10 mouse cellular contexts compared by ENCODE assay signal in the genomic region with DNA sequence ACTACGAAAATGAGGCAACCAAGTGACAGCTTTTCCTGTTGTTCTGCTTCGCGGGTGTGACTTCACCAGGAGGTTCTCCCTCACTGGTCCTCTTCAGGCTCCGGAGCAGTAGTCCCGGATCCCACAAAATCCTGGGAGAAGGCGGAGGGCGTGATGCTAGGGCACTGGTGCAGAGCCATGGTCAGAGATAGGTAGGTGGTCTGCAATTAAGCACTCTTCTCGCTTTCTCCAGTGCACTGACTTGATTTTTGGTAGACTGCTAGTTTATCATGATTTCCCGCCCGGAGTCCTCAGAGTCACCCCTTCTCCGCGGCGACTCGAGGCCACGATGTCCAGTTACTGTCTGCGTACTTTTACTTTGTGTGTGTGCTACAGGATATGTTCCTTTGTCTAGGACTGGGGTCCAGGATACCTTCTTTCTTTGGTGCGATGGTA. TPM values are rescaled to one million over a fixed set of nuclear protein-coding genes. Genes with fewer than 3 reads are reported as not detected.
DNase-seq lines count a peak whose midpoint lies in the region; ATAC-seq lines count a peak whose summit lies in the region.
"Had no signal": no experiment of that assay in that cellular context is flagged by ENCODE, and none has a peak within 500 bp of the region (broad histone marks: within the 10 kb centered on the region; RNA-seq: fewer than 3 reads in every experiment).

No protein-coding gene starts in this region.

- 10% methylated on average over 17 of the region's 17 CpGs for WGBS in heart, embryonic 10.5 days
- WGBS in forebrain, embryonic 12.5 days = 18% methylated on average over 17 of the region's 17 CpGs
- WGBS in liver, embryonic 13.5 days (ENCODE audit: insufficient replicate concordance) = 8% methylated on average over 17 of the region's 17 CpGs

- no peak for DNase-seq in heart, embryonic 10.5 days (ENCODE audit: low spot score)
- no peak for DNase-seq in heart, postnatal 36 days
- DNase-seq in CD4-positive helper T cell, adult 2 months (ENCODE audit: low read depth, low spot score) = peak; percentile 17
- no peak for DNase-seq in liver, embryonic 13.5 days
- no peak for DNase-seq in adrenal gland, postnatal 10 days
- no peak for DNase-seq in left cerebral cortex, adult 18-20 months (ENCODE audit: low spot score in 2 of 2)
- no peak for DNase-seq in spleen, adult 18-20 months

- H3K9me3 ChIP-seq in heart, embryonic 10.5 days = no peaks in the 10 kb centered on the region
- no peaks in the 10 kb centered on the region for H3K9me3 ChIP-seq in forebrain, embryonic 12.5 days
- no peaks in the 10 kb centered on the region for H3K9me3 ChIP-seq in liver, embryonic 13.5 days (replicated peaks)

- H3K9ac ChIP-seq in forebrain, embryonic 12.5 days = no peak overlapping the region
- H3K9ac ChIP-seq in liver, embryonic 13.5 days = peak overlapping the region; percentile 26; the same call in 1 of the 2 replicates

- intact Hi-C loops in heart, postnatal 36 days (cut with DNase I) = loop anchor here (2.0 kb wide), 1 partner anchor 20 kb away; no protein-coding TSS in a partner anchor

- H3K4me2 ChIP-seq in forebrain, embryonic 12.5 days = peak overlapping the region; percentile 28
- H3K4me2 ChIP-seq in liver, embryonic 13.5 days = peak overlapping the region; percentile 60

- no peaks in the 10 kb centered on the region for H3K36me3 ChIP-seq in heart, embryonic 10.5 days
- H3K36me3 ChIP-seq in forebrain, embryonic 12.5 days (replicated peaks) = no peaks in the 10 kb centered on the region
- H3K36me3 ChIP-seq in liver, embryonic 13.5 days = no peaks in the 10 kb centered on the region

- peak; percentile 20; the same call in 1 of the 2 replicates for ATAC-seq in forebrain, embryonic 12.5 days (ENCODE audit: low FRiP score)
- ATAC-seq in liver, embryonic 13.5 days (ENCODE audit: low read depth) = no peak

- no peak overlapping the region for H3K27ac ChIP-seq in heart, embryonic 10.5 days
- no peak overlapping the region for H3K27ac ChIP-seq in forebrain, embryonic 12.5 days
- no peak overlapping the region for H3K27ac ChIP-seq in liver, embryonic 13.5 days

- peak overlapping the region; percentile 49 for H3K4me3 ChIP-seq in heart, embryonic 10.5 days
- peak overlapping the region; percentile 8; the same call in 1 of the 2 replicates for H3K4me3 ChIP-seq in forebrain, embryonic 12.5 days (replicated peaks)
- H3K4me3 ChIP-seq in liver, embryonic 13.5 days (replicated peaks) = peak overlapping the region; percentile 39

- peaks cover 9% of the 10 kb centered on the region for H3K4me1 ChIP-seq in heart, embryonic 10.5 days
- 0 out of 2 replicates have a peak, but pooled peaks cover 3% of the 10 kb centered on the region for H3K4me1 ChIP-seq in forebrain, embryonic 12.5 days
- peaks cover 28% of the 10 kb centered on the region for H3K4me1 ChIP-seq in liver, embryonic 13.5 days (replicated peaks)

- peaks cover 61% of the 10 kb centered on the region for H3K27me3 ChIP-seq in heart, embryonic 10.5 days (ENCODE audit: insufficient read depth, poor library complexity, severe bottlenecking)
- H3K27me3 ChIP-seq in forebrain, embryonic 12.5 days = peaks cover 76% of the 10 kb centered on the region
- peaks cover 54% of the 10 kb centered on the region for H3K27me3 ChIP-seq in liver, embryonic 13.5 days

RNA-seq across cellular contexts. Expression of gene Prss16, which starts 4.9 kb away (rescaled TPM):
- 0.30 and 0.33 TPM in 2 replicates for polyA plus RNA-seq in heart, embryonic 10.5 days (2016; fragmentation: Nextera tagmentation; extraction: Ambion mirVana)
- not detected for total RNA-seq in heart, postnatal 36 days (2021)
- polyA plus RNA-seq in forebrain, embryonic 12.5 days (2016; fragmentation: Nextera tagmentation; extraction: Ambion mirVana) = 0.28 TPM in 1 of 2 replicates, not detected in the other
- polyA plus RNA-seq in liver, embryonic 13.5 days (2015; fragmentation: Nextera tagmentation; extraction: Ambion mirVana) = 0.25 and 0.39 TPM in 2 replicates
- not detected for total RNA-seq in adrenal gland, postnatal 10 days (2021)
- 1 to 10 TPM in 1 of 2 experiments, under 1 TPM in 1; 0.35 to 1.2 TPM for total RNA-seq in left cerebral cortex, adult 18-20 months (2021)
- total RNA-seq: heart, postnatal 10 days had no signal
- polyA plus RNA-seq: neural tube, embryonic 14.5 days had no signal

RNA-seq across cellular contexts. Expression of gene Hist1h2ah, which starts 20.9 kb away (rescaled TPM):
- 3.5 and 4.5 TPM in 2 replicates for polyA plus RNA-seq in heart, embryonic 10.5 days (2016; fragmentation: Nextera tagmentation; extraction: Ambion mirVana)
- 10 to 100 TPM in 1 of 2 experiments, 1 to 10 TPM in 1; 2.3 to 12.5 TPM for total RNA-seq in heart, postnatal 36 days (2021)
- polyA plus RNA-seq in forebrain, embryonic 12.5 days (2016; fragmentation: Nextera tagmentation; extraction: Ambion mirVana) = 7.0 and 22.0 TPM in 2 replicates
- 3.6 and 18.3 TPM in 2 replicates for polyA plus RNA-seq in liver, embryonic 13.5 days (2015; fragmentation: Nextera tagmentation; extraction: Ambion mirVana)
- total RNA-seq in adrenal gland, postnatal 10 days (2021) = 100 to 1,000 TPM; 239 to 319 TPM
- 10 to 100 TPM; 24.4 to 38.7 TPM for total RNA-seq in left cerebral cortex, adult 18-20 months (2021)
- polyA plus RNA-seq: neural tube, embryonic 14.5 days had no signal

RNA-seq across cellular contexts. Expression of gene Hist1h2bk, which starts 21.2 kb away (rescaled TPM):
- polyA plus RNA-seq in heart, embryonic 10.5 days (2016; fragmentation: Nextera tagmentation; extraction: Ambion mirVana) = 3.1 and 6.4 TPM in 2 replicates
- 10 to 100 TPM; 23.3 to 28.1 TPM for total RNA-seq in heart, postnatal 36 days (2021)
- polyA plus RNA-seq in forebrain, embryonic 12.5 days (2016; fragmentation: Nextera tagmentation; extraction: Ambion mirVana) = 10.0 and 10.5 TPM in 2 replicates
- 3.5 and 3.7 TPM in 2 replicates for polyA plus RNA-seq in liver, embryonic 13.5 days (2015; fragmentation: Nextera tagmentation; extraction: Ambion mirVana)
- 100 to 1,000 TPM; 299 to 338 TPM for total RNA-seq in adrenal gland, postnatal 10 days (2021)
- total RNA-seq in left cerebral cortex, adult 18-20 months (2021) = 10 to 100 TPM; 14.5 to 16.1 TPM
- polyA plus RNA-seq: neural tube, embryonic 14.5 days had no signal

RNA-seq across cellular contexts. Expression of gene Hist1h4i, which starts 26.7 kb away (rescaled TPM):
- 10.6 and 21.8 TPM in 2 replicates for polyA plus RNA-seq in heart, embryonic 10.5 days (2016; fragmentation: Nextera tagmentation; extraction: Ambion mirVana)
- 10 to 100 TPM; 15.8 to 18.6 TPM for total RNA-seq in heart, postnatal 36 days (2021)
- 44.5 and 46.9 TPM in 2 replicates for polyA plus RNA-seq in forebrain, embryonic 12.5 days (2016; fragmentation: Nextera tagmentation; extraction: Ambion mirVana)
- polyA plus RNA-seq in liver, embryonic 13.5 days (2015; fragmentation: Nextera tagmentation; extraction: Ambion mirVana) = 38.8 and 52.6 TPM in 2 replicates
- 100 to 1,000 TPM; 136 to 154 TPM for total RNA-seq in adrenal gland, postnatal 10 days (2021)
- 10 to 100 TPM; 71.8 to 81.6 TPM for total RNA-seq in left cerebral cortex, adult 18-20 months (2021)

RNA-seq across cellular contexts. Expression of gene Hist1h2ag, which starts 28.3 kb away (rescaled TPM):
- 18.7 and 42.5 TPM in 2 replicates for polyA plus RNA-seq in heart, embryonic 10.5 days (2016; fragmentation: Nextera tagmentation; extraction: Ambion mirVana)
- 10 to 100 TPM; 10.3 to 10.5 TPM for total RNA-seq in heart, postnatal 36 days (2021)
- 82.7 and 84.6 TPM in 2 replicates for polyA plus RNA-seq in forebrain, embryonic 12.5 days (2016; fragmentation: Nextera tagmentation; extraction: Ambion mirVana)
- polyA plus RNA-seq in liver, embryonic 13.5 days (2015; fragmentation: Nextera tagmentation; extraction: Ambion mirVana) = 17.9 and 18.6 TPM in 2 replicates
- 100 to 1,000 TPM; 237 to 260 TPM for total RNA-seq in adrenal gland, postnatal 10 days (2021)
- total RNA-seq in left cerebral cortex, adult 18-20 months (2021) = 10 to 100 TPM in 1 of 2 experiments, 1 to 10 TPM in 1; 7.5 to 13.7 TPM

Comparison
In these comparisons a context has a peak if more than half of its experiments do, and no peak if none do; other contexts are left out.
1. RNA of gene Hist1h2ah, which starts 20.9 kb away (total RNA-seq): 239 to 319 TPM in adrenal gland, postnatal 10 days; 24.4 to 38.7 TPM in left cerebral cortex, adult 18-20 months and 2.3 to 12.5 TPM in heart, postnatal 36 days; every median in the first group is over 4 times any median in the second.
2. RNA of gene Hist1h2bk, which starts 21.2 kb away (total RNA-seq): 299 to 338 TPM in adrenal gland, postnatal 10 days; 23.3 to 28.1 TPM in heart, postnatal 36 days and 14.5 to 16.1 TPM in left cerebral cortex, adult 18-20 months; every median in the first group is over 10 times any median in the second.
3. Peak in every context shown above with its lines, with median percentiles within 50 percentile points of each other: H3K4me3 ChIP-seq.